Mouse (Mus musculus) kidney, postnatal 36 days (tissue): ENCODE results near the gene Ifitm6.
"Not testable (repeated sequence)": the region's sequence is repeated elsewhere in the genome, so short reads cannot be mapped to it uniquely, and the experiment has no call there.

Experiments used
- DNase-seq, 2 experiments: peaks; one replicate each; pipeline ENCODE4 v3.0.0; 2021 to 2022; ENCODE audit warnings: mixed read lengths in 2 of 2

The Ifitm6 gene

DNA sequence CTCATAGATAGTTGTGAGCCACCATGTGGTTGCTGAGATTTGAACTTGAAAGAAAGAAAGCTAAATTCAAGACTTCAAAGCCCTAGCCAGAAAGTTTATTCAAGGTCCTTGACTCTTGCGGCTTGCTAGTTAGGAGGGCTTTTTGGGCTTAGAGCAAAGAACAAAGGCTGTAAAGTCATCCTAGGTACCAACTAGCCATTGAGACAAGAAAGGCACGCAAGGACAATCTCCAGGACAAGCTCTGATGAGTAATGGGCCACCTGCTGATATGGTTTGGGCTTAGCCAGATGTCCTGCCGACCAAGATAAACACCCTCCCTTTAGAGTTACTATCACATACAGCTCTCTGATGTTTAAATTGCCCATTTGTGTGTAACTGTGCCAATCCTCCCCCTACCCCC lies 49.0 kb downstream of the Ifitm6 start:
- not testable (repeated sequence) for DNase-seq

GRCm38 (mm10) chr7:140967862-140968591 lies 49.7 kb downstream of the Ifitm6 start:
- no peak for DNase-seq

DNA sequence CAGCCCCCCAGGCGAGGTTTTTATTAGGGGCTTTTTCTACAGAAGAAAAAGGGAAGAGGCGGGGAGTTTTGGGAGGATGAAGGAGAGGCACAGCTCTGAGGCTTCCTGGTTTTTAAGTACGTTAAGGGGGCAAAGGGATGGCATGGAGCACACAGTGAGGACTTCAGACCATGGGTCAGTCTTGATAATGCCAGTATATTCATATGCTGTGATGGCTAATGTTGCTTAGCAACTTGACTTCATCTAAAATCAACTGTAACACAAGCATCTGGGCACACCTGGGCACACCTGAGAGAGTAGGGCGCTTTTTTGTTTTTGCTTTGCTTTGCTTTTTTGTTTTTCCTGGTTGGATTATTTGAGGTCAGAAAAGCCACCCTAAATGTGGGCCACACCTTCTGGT lies 50.8 kb downstream of the Ifitm6 start, which contains the start of gene Ifitm1:
Ifitm1 (plus strand) TSS at position 301 of the 400 bp plus-strand sequence.
- DNase-seq: no peak
